13 mouse cellular contexts compared by ENCODE assay signal in the genomic region with DNA sequence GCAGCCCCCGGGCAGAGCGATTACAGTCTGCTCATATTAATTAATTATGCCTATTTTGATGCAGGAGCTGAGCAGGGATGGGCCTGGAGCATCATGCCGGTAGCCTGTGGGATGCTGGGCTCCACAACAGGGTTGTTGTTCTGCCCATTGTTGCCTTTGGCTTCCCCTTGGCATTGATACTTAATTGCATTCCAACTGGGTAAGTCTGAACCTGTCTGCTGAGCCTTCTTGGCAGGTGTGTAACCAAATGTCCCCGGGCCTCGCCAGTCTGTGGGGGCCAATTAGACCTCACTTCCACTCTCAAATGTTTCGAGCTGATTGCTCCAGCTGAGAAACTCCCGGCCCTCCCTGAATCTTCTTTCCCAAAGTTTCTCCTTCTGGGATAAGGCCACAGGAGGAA. TPM values are rescaled to one million over a fixed set of nuclear protein-coding genes. Genes with fewer than 3 reads are reported as not detected.
DNase-seq lines count a peak whose midpoint lies in the region; ATAC-seq lines count a peak whose summit lies in the region.
"Had no signal": no experiment of that assay in that cellular context is flagged by ENCODE, and none has a peak within 500 bp of the region (broad histone marks: within the 10 kb centered on the region; RNA-seq: fewer than 3 reads in every experiment).

No protein-coding gene starts in this region.

- no peak overlapping the region for H3K4me2 ChIP-seq in heart, embryonic 14.5 days (ENCODE audit: low read length)
- H3K4me2 ChIP-seq in kidney, embryonic 16.5 days (replicated peaks; ENCODE audit: low read depth, low read length): no peak overlapping the region
- H3K4me2 ChIP-seq: intestine, embryonic 15.5 days had no signal

- H3K4me3 ChIP-seq in heart, embryonic 14.5 days (ENCODE audit: control insufficient read depth in 1 of 2, insufficient read depth in 1 of 2, low read depth in 1 of 2, low read length in 2 of 2): no peak overlapping the region
- H3K4me3 ChIP-seq in brown adipose tissue, adult 24 weeks (ENCODE audit: insufficient read depth, low read depth, low read length): no peak overlapping the region
- H3K4me3 ChIP-seq in kidney, embryonic 16.5 days (ENCODE audit: low read length): no peak overlapping the region
- H3K4me3 ChIP-seq: intestine, embryonic 15.5 days had no signal

- ATAC-seq in heart, embryonic 14.5 days (ENCODE audit: insufficient number of reproducible peaks, insufficient read depth, low FRiP score, low read depth): no peak
- ATAC-seq in kidney, embryonic 16.5 days (ENCODE audit: low FRiP score, low TSS enrichment): no peak
- no peak for ATAC-seq in megakaryocyte progenitor cell, adult 5-6 weeks (replicated peaks; ENCODE audit: poor library complexity)
- ATAC-seq: intestine, embryonic 15.5 days had no signal

- H3K36me3 ChIP-seq in heart, embryonic 14.5 days (ENCODE audit: control insufficient read depth, insufficient read depth, low read length): no peaks in the 10 kb centered on the region
- H3K36me3 ChIP-seq in kidney, embryonic 16.5 days (ENCODE audit: insufficient read depth, low read length): no peaks in the 10 kb centered on the region
- H3K36me3 ChIP-seq: intestine, embryonic 15.5 days had no signal

- H3K27me3 ChIP-seq in heart, embryonic 14.5 days (ENCODE audit: control insufficient read depth, insufficient read depth, low read length): no peaks in the 10 kb centered on the region
- H3K27me3 ChIP-seq in kidney, embryonic 16.5 days (ENCODE audit: insufficient read depth, low read length): no peaks in the 10 kb centered on the region
- H3K27me3 ChIP-seq: intestine, embryonic 15.5 days had no signal

- H3K27ac ChIP-seq in heart, embryonic 14.5 days (replicated peaks in 1 of 2; ENCODE audit: control insufficient read depth in 1 of 2, insufficient read depth in 1 of 2, low read depth in 2 of 2, low read length in 2 of 2): peak overlapping the region; percentile 92 to 94
- H3K27ac ChIP-seq in brown adipose tissue, adult 24 weeks (replicated peaks; ENCODE audit: low read depth, low read length): peak overlapping the region; percentile 53
- peak overlapping the region; percentile 81 for H3K27ac ChIP-seq in kidney, embryonic 16.5 days (ENCODE audit: low read length)

- WGBS in heart, embryonic 14.5 days: 83% methylated on average over 7 of the region's 7 CpGs
- 65% methylated on average over 7 of the region's 7 CpGs for WGBS in kidney, embryonic 16.5 days

- H3K9ac ChIP-seq in heart, embryonic 14.5 days (ENCODE audit: low read length): no peak overlapping the region
- no peak overlapping the region for H3K9ac ChIP-seq in kidney, embryonic 16.5 days (replicated peaks; ENCODE audit: low read length)
- H3K9ac ChIP-seq: intestine, embryonic 15.5 days had no signal

- intact Hi-C loops in heart, postnatal 10 days (cut with DNase I): no loop called here

- DNase-seq in heart, postnatal 10 days: no peak
- peak; percentile 92 for DNase-seq in Muller cell, postnatal 12 days (ENCODE audit: inconsistent ontology term)
- no peak for DNase-seq in frontal cortex, postnatal 25 days (ENCODE audit: low spot score in 2 of 2)
- DNase-seq: cerebellum, adult 9-11 months had no signal

- no peaks in the 10 kb centered on the region for H3K9me3 ChIP-seq in heart, embryonic 14.5 days (ENCODE audit: control insufficient read depth, low read length)
- no peaks in the 10 kb centered on the region for H3K9me3 ChIP-seq in kidney, embryonic 16.5 days (ENCODE audit: low read length)
- H3K9me3 ChIP-seq: intestine, embryonic 15.5 days had no signal

- peaks cover 23 to 26% of the 10 kb centered on the region in 2 experiments for H3K4me1 ChIP-seq in heart, embryonic 14.5 days (ENCODE audit: control insufficient read depth in 2 of 2, insufficient read depth in 2 of 2, low read length in 2 of 2)
- peaks cover 16% of the 10 kb centered on the region for H3K4me1 ChIP-seq in brown adipose tissue, adult 24 weeks (ENCODE audit: control insufficient read depth, insufficient read depth, insufficient read length, low read length)
- peaks cover 41% of the 10 kb centered on the region for H3K4me1 ChIP-seq in kidney, embryonic 16.5 days (ENCODE audit: insufficient read depth, low read length)

RNA-seq across cellular contexts. Expression of a gene that starts 24.9 kb away (rescaled TPM):
- 0.32 and 0.41 TPM in 2 replicates for polyA plus RNA-seq in heart, embryonic 14.5 days (2014; fragmentation: Nextera tagmentation; extraction: Ambion mirVana)
- 10 to 100 TPM in 1 of 2 experiments, 1 to 10 TPM in 1; 8.6 to 18.1 TPM for total RNA-seq in heart, postnatal 10 days (2021)
- polyA plus RNA-seq in brown adipose tissue, adult 24 weeks (2012; ENCODE audit: insufficient read depth, insufficient read length, missing spikeins): 0.75 TPM in 1 of 2 replicates, not detected in the other
- polyA plus RNA-seq in kidney, embryonic 16.5 days (2015; fragmentation: Nextera tagmentation; extraction: Ambion mirVana): 25.6 and 26.6 TPM in 2 replicates
- 0.12 and 0.17 TPM in 2 replicates for total RNA-seq in megakaryocyte progenitor cell, adult 5-6 weeks (2015)
- not detected in 2 replicates for total RNA-seq in megakaryocyte progenitor cell, adult 5-6 weeks (2017)
- total RNA-seq: adrenal gland, adult 2 months; megakaryocyte, adult 5-6 weeks; neutrophil, adult 5-6 weeks had no signal
- polyA plus RNA-seq: adrenal gland, adult 2 months; spleen, adult 2 months had no signal

Comparison
In these comparisons a context has a peak if more than half of its experiments do, and no peak if none do; other contexts are left out.
1. RNA of a gene that starts 24.9 kb away (polyA plus RNA-seq): 25.6 to 26.6 TPM in kidney, embryonic 16.5 days; 0.32 to 0.41 TPM in heart, embryonic 14.5 days and 0.75 TPM in brown adipose tissue, adult 24 weeks; every median in the first group is over 10 times any median in the second.
2. Peak in every context shown above with its lines, with median percentiles within 50 percentile points of each other: H3K27ac ChIP-seq.